Mouse (Mus musculus) lung, postnatal 14 days (tissue): Measurements from ENCODE around the gene Olfr479.
"Not testable (repeated sequence)": the region's sequence is repeated elsewhere in the genome, so short reads cannot be mapped to it uniquely, and the experiment has no call there.

ENCODE experiments used
- DNase-seq: peaks from one replicate; pipeline ENCODE4 v3.0.0; 2021

Olfr479 gene

DNA sequence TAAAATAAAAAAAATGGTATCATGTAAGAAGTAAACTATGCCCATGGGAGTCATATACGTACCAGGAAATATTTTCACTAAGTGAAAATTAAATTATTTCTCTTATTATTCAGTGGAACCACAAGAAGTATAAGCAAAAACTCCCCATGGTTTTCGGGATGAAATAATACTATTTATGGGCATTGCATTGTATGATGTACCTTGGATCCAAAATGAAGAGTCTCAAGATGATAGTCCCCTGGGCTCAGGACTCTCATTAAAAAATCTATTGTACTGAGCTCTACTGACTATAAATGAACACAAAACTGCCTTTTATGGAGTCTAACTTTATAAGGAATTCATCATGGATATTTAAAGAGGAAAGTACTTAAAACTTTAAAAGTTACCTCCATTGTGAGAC lies at the start of gene Olfr479:
Olfr479 (plus strand) TSS at position 301 of the 400 bp plus-strand sequence.
- DNase-seq: no peak

DNA sequence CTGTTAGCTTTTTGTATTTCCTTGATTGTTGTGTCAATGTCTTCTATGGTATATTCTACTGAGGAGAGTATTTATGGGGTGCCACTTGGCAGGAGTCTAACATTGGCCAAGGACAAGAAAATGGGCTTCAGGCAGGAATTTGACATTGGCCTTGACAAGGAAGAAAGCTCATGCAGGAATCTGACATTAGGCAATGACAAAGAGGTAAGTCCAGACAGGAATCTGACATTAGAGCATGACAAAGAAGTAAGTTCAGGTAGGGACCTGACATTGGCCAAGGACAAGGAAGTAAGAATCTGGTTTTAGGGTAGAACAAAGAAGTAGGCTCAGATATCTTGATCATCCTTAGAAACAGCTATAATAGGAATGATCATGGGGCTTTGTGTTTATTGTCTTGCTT lies 36.2 kb upstream of the Olfr479 start:
- not testable (repeated sequence) for DNase-seq

DNA sequence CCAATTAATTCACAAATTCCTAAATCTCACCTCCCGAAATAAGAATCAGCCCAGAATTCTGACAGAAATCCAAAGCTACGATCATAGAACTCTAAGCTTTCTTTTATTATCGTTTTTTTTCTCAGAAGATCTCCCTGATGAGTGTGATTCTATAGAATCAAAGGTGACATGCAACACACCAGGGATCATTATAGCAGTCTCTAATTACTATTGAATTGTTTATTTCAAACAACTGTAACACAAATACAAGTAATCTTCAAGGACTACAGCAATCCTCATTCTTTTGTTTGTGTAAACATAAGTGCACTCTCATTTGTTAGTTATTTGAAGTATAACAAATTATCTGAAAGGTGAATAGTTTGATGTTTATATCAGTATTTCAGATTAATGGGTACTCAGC lies 16.6 kb upstream of the Olfr479 start, which contains the start of gene Olfr478:
Olfr478 (minus strand) TSS at position 101 of the 400 bp plus-strand sequence.
- DNase-seq: no peak

DNA sequence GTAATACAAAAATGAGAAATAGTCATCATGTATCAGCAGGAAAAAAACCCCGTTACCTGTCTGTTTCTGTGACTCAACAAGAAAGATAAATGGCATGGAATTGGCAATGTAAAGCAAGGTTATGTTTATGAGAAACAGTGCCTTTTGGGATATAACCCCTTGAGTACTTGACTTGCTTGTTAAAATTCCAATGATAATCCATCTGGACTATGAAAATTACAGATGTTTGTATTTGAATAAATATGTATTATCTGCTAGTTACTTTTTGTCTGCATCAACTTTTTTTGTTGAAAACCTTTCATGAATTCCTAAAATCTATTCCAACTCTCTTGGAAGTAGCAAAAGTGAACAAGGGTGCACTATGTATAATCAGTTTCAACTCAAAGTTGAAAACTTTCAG lies 16.8 kb downstream of the Olfr479 start, which contains the start of gene Olfr480:
Olfr480 (minus strand) TSS at position 101 of the 400 bp plus-strand sequence.
- no peak for DNase-seq

DNA sequence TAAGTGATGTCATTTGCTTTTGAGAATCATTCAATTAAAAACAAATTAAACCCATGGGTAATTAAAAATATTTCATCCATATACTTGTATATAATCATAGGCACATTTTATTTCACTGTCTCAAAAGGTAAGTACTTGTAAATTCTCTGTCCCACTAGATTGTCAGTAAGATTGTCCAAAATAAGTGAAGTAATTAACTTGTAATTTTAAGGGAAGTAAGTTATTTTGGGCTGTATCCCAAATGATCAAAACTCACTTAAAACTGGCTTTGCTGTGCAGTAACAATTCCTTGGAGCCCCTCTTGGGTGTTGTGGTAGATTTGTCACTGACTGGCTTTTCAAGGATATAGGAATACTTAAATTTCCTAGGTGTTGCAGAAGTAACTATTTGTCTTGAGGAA lies 29.1 kb downstream of the Olfr479 start, which contains the start of gene Olfr481:
Olfr481 (plus strand) TSS at position 301 of the 400 bp plus-strand sequence.
- no peak for DNase-seq

DNA sequence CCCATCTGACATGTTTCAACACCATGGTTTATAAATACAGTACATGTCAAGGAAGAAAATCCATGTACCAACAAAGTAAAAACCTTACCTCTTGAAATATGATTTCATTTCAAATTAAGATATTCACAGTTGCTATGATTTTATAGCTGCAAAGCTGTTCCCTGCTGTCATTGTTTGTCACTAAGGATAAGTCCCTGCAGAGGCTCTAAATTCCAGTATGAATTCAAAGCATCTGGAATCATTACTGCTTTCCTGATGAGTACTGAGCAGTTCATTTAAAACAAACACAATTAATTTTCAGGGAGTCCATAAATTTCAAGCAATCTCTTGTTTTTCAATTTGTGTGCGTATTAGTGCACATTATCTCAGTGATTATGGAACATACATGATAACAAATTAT lies 47.0 kb downstream of the Olfr479 start, which contains the start of gene Olfr482:
Olfr482 (minus strand) TSS at position 101 of the 400 bp plus-strand sequence.
- DNase-seq: no peak

DNA sequence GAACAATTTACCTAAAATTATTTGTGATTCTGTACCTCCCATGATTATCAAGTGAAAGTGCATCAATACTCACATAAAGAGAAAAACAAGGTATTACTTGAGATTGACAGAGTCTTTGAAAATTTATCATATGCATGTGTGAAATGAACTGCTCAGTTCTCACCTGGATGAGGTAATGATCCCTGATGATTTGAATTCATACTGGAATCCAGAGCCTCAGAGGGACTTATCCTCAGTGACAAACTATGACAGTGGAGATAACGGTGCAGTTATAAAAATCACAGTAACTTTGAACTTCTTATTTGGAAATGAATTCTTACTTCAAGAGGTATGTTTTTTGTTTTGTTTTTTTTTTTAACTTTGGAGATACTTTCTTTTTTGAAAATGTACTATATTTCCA lies 50.1 kb downstream of the Olfr479 start, which contains the start of gene Olfr483:
Olfr483 (plus strand) TSS at position 301 of the 400 bp plus-strand sequence.
- DNase-seq: no peak
